Mouse (Mus musculus): ENCODE measurements around the gene Plcb4. TPM values are rescaled to one million over a fixed set of nuclear protein-coding genes. Genes with fewer than 3 reads are reported as not detected.

Gene Plcb4
- polyA plus RNA-seq, 1 experiment, result 33.0 TPM

GRCm38 (mm10) chr2:135993314-135993713, 334.5 kb downstream of the Plcb4 start:
- Histone ChIP-seq H3K4me3 (ENCODE audit: insufficient read depth, low read length) (no peak overlapping the region), H3K4me1 (ENCODE audit: control insufficient read depth, insufficient read depth, low read length) (no peaks in the 10 kb centered on the region), H3K27ac (ENCODE audit: insufficient read depth, low read length) (no peak overlapping the region)
- TF ChIP-seq POLR2A (IDR thresholded peaks at IDR 0.05; ENCODE audit: low read depth, low read length) (no peak), CTCF (IDR thresholded peaks at IDR 0.05; ENCODE audit: borderline replicate concordance, insufficient read depth, low read length) (0 out of 2 replicates have a peak, but pooled peaks have one; percentile 1)

GRCm38 (mm10) chr2:135995196-135995595, 336.4 kb downstream of the Plcb4 start:
- TF ChIP-seq POLR2A (IDR thresholded peaks at IDR 0.05; ENCODE audit: low read depth, low read length) (no peak), CTCF (IDR thresholded peaks at IDR 0.05; ENCODE audit: borderline replicate concordance, insufficient read depth, low read length) (no peak)
- H3K27ac ChIP-seq (ENCODE audit: insufficient read depth, low read length), result no peak overlapping the region
- no peaks in the 10 kb centered on the region for H3K4me1 ChIP-seq (ENCODE audit: control insufficient read depth, insufficient read depth, low read length)
- no peak overlapping the region for H3K4me3 ChIP-seq (ENCODE audit: insufficient read depth, low read length)

- H3K27ac ChIP-seq (ENCODE audit: insufficient read depth, low read length), result no peak overlapping the region
- no peaks in the 10 kb centered on the region for H3K4me1 ChIP-seq (ENCODE audit: control insufficient read depth, insufficient read depth, low read length)
- TF ChIP-seq POLR2A (IDR thresholded peaks at IDR 0.05; ENCODE audit: low read depth, low read length), result no peak
- TF ChIP-seq CTCF (IDR thresholded peaks at IDR 0.05; ENCODE audit: borderline replicate concordance, insufficient read depth, low read length), result no peak
- no peak overlapping the region for H3K4me3 ChIP-seq (ENCODE audit: insufficient read depth, low read length)
Measured at GRCm38 (mm10) chr2:135996936-135997335, 338.1 kb downstream of the Plcb4 start.

GRCm38 (mm10) chr2:135997361-135998150, 338.7 kb downstream of the Plcb4 start:
- no peak overlapping the region for H3K27ac ChIP-seq (ENCODE audit: insufficient read depth, low read length)
- H3K4me1 ChIP-seq (ENCODE audit: control insufficient read depth, insufficient read depth, low read length), result no peaks in the 10 kb centered on the region
- no peak overlapping the region for H3K4me3 ChIP-seq (ENCODE audit: insufficient read depth, low read length)
- no peak for TF ChIP-seq CTCF (IDR thresholded peaks at IDR 0.05; ENCODE audit: borderline replicate concordance, insufficient read depth, low read length)
- no peak for TF ChIP-seq POLR2A (IDR thresholded peaks at IDR 0.05; ENCODE audit: low read depth, low read length)

GRCm38 (mm10) chr2:135998886-135999285, 340.1 kb downstream of the Plcb4 start:
- no peaks in the 10 kb centered on the region for H3K4me1 ChIP-seq (ENCODE audit: control insufficient read depth, insufficient read depth, low read length)
- H3K4me3 ChIP-seq (ENCODE audit: insufficient read depth, low read length), result no peak overlapping the region
- TF ChIP-seq POLR2A (IDR thresholded peaks at IDR 0.05; ENCODE audit: low read depth, low read length) (no peak), CTCF (IDR thresholded peaks at IDR 0.05; ENCODE audit: borderline replicate concordance, insufficient read depth, low read length) (no peak)
- H3K27ac ChIP-seq (ENCODE audit: insufficient read depth, low read length), result no peak overlapping the region

GRCm38 (mm10) chr2:135999361-135999760, 340.6 kb downstream of the Plcb4 start:
- Histone ChIP-seq H3K4me3 (ENCODE audit: insufficient read depth, low read length) (no peak overlapping the region), H3K27ac (ENCODE audit: insufficient read depth, low read length) (no peak overlapping the region), H3K4me1 (ENCODE audit: control insufficient read depth, insufficient read depth, low read length) (no peaks in the 10 kb centered on the region)
- TF ChIP-seq CTCF (IDR thresholded peaks at IDR 0.05; ENCODE audit: borderline replicate concordance, insufficient read depth, low read length) (no peak), POLR2A (IDR thresholded peaks at IDR 0.05; ENCODE audit: low read depth, low read length) (no peak)

- no peak for TF ChIP-seq CTCF (IDR thresholded peaks at IDR 0.05; ENCODE audit: borderline replicate concordance, insufficient read depth, low read length)
- no peak for TF ChIP-seq POLR2A (IDR thresholded peaks at IDR 0.05; ENCODE audit: low read depth, low read length)
- H3K27ac ChIP-seq (ENCODE audit: insufficient read depth, low read length), result no peak overlapping the region
- H3K4me3 ChIP-seq (ENCODE audit: insufficient read depth, low read length), result no peak overlapping the region
- H3K4me1 ChIP-seq (ENCODE audit: control insufficient read depth, insufficient read depth, low read length), result no peaks in the 10 kb centered on the region
Measured at GRCm38 (mm10) chr2:136000933-136001332, 342.1 kb downstream of the Plcb4 start.

GRCm38 (mm10) chr2:136002118-136002517, 343.3 kb downstream of the Plcb4 start:
- H3K27ac ChIP-seq (ENCODE audit: insufficient read depth, low read length), result no peak overlapping the region

GRCm38 (mm10) chr2:136003836-136004235, 345.0 kb downstream of the Plcb4 start:
- H3K27ac ChIP-seq (ENCODE audit: insufficient read depth, low read length), result no peak overlapping the region
- no peak overlapping the region for H3K4me3 ChIP-seq (ENCODE audit: insufficient read depth, low read length)
- no peaks in the 10 kb centered on the region for H3K4me1 ChIP-seq (ENCODE audit: control insufficient read depth, insufficient read depth, low read length)
- no peak for TF ChIP-seq POLR2A (IDR thresholded peaks at IDR 0.05; ENCODE audit: low read depth, low read length)
- no peak for TF ChIP-seq CTCF (IDR thresholded peaks at IDR 0.05; ENCODE audit: borderline replicate concordance, insufficient read depth, low read length)

More at GRCm38 (mm10) chr2:136002118-136002517, 343.3 kb downstream of the Plcb4 start:
- Histone ChIP-seq H3K4me1 (ENCODE audit: control insufficient read depth, insufficient read depth, low read length) (no peaks in the 10 kb centered on the region), H3K4me3 (ENCODE audit: insufficient read depth, low read length) (no peak overlapping the region)
- TF ChIP-seq POLR2A (IDR thresholded peaks at IDR 0.05; ENCODE audit: low read depth, low read length), result no peak
- TF ChIP-seq CTCF (IDR thresholded peaks at IDR 0.05; ENCODE audit: borderline replicate concordance, insufficient read depth, low read length), result peak; percentile 51; the same call in 1 of the 2 replicates

- no peak for TF ChIP-seq POLR2A (IDR thresholded peaks at IDR 0.05; ENCODE audit: low read depth, low read length)
- no peak for TF ChIP-seq CTCF (IDR thresholded peaks at IDR 0.05; ENCODE audit: borderline replicate concordance, insufficient read depth, low read length)
- no peaks in the 10 kb centered on the region for H3K4me1 ChIP-seq (ENCODE audit: control insufficient read depth, insufficient read depth, low read length)
- H3K27ac ChIP-seq (ENCODE audit: insufficient read depth, low read length), result no peak overlapping the region
- H3K4me3 ChIP-seq (ENCODE audit: insufficient read depth, low read length), result no peak overlapping the region
Measured at GRCm38 (mm10) chr2:136006280-136006679, 347.5 kb downstream of the Plcb4 start.
